Comparison of ENCODE assay signal across 7 mouse cellular contexts in genomic region chr8:70865350-70866000, GRCm38 (mm10). TPM values are rescaled to one million over a fixed set of nuclear protein-coding genes. Genes with fewer than 3 reads are reported as not detected.
DNase-seq lines count a peak whose midpoint lies in the region; ATAC-seq lines count a peak whose summit lies in the region.

No protein-coding gene starts in this region.

- peak overlapping the region; percentile 66 for H3K4me3 ChIP-seq in embryonic facial prominence, embryonic 10.5 days
- peak overlapping the region; percentile 57 for H3K4me3 ChIP-seq in limb, embryonic 10.5 days
- H3K4me3 ChIP-seq in midbrain, embryonic 13.5 days (replicated peaks) = peak overlapping the region; percentile 67

- no peaks in the 10 kb centered on the region for H3K9me3 ChIP-seq in embryonic facial prominence, embryonic 10.5 days
- H3K9me3 ChIP-seq in limb, embryonic 10.5 days (replicated peaks) = no peaks in the 10 kb centered on the region
- H3K9me3 ChIP-seq in midbrain, embryonic 13.5 days = no peaks in the 10 kb centered on the region

- peaks cover 77% of the 10 kb centered on the region for H3K4me1 ChIP-seq in embryonic facial prominence, embryonic 10.5 days
- peaks cover 75% of the 10 kb centered on the region for H3K4me1 ChIP-seq in limb, embryonic 10.5 days
- H3K4me1 ChIP-seq in midbrain, embryonic 13.5 days (replicated peaks) = peaks cover 75% of the 10 kb centered on the region

- DNase-seq in adrenal gland, postnatal 10 days = peak; percentile 99
- DNase-seq in embryonic facial prominence, embryonic 10.5 days (ENCODE audit: low spot score) = peak; percentile 100
- DNase-seq in kidney, adult 11 months = peak; percentile 99
- DNase-seq in limb, embryonic 10.5 days (ENCODE audit: low spot score) = peak; percentile 100
- peak; percentile 96 for DNase-seq in spleen, adult 12 weeks (ENCODE audit: low spot score)

- peaks cover 16% of the 10 kb centered on the region for H3K36me3 ChIP-seq in embryonic facial prominence, embryonic 10.5 days (replicated peaks)
- peaks cover 16% of the 10 kb centered on the region for H3K36me3 ChIP-seq in limb, embryonic 10.5 days
- H3K36me3 ChIP-seq in midbrain, embryonic 13.5 days = peaks cover 10% of the 10 kb centered on the region

- H3K27me3 ChIP-seq in embryonic facial prominence, embryonic 10.5 days (replicated peaks; ENCODE audit: low read depth, poor library complexity, severe bottlenecking) = peaks cover 39% of the 10 kb centered on the region
- H3K27me3 ChIP-seq in limb, embryonic 10.5 days (ENCODE audit: low read depth, poor library complexity, severe bottlenecking) = peaks cover 38% of the 10 kb centered on the region
- H3K27me3 ChIP-seq in midbrain, embryonic 13.5 days = no peaks in the 10 kb centered on the region

- peak; percentile 66 for ATAC-seq in granulocyte monocyte progenitor cell, adult 5-6 weeks (replicated peaks; ENCODE audit: poor library complexity, severe bottlenecking)
- peak; percentile 84 for ATAC-seq in midbrain, embryonic 13.5 days

- WGBS in embryonic facial prominence, embryonic 10.5 days = under 1% methylated on average over 46 of the region's 46 CpGs
- WGBS in limb, embryonic 10.5 days = under 1% methylated on average over 46 of the region's 46 CpGs
- WGBS in midbrain, embryonic 13.5 days = under 1% methylated on average over 46 of the region's 46 CpGs

- peak overlapping the region; percentile 93 for H3K9ac ChIP-seq in midbrain, embryonic 13.5 days (replicated peaks)

- H3K4me2 ChIP-seq in midbrain, embryonic 13.5 days (replicated peaks) = peak overlapping the region; percentile 95

- H3K27ac ChIP-seq in embryonic facial prominence, embryonic 10.5 days (replicated peaks) = peak overlapping the region; percentile 96
- H3K27ac ChIP-seq in limb, embryonic 10.5 days = peak overlapping the region; percentile 90
- peak overlapping the region; percentile 94 for H3K27ac ChIP-seq in midbrain, embryonic 13.5 days

RNA-seq across cellular contexts. Expression of gene Kcnn1, which starts 2.4 kb away (rescaled TPM):
- total RNA-seq in adrenal gland, postnatal 10 days (2021) = 1 to 10 TPM; 3.0 to 3.1 TPM
- polyA plus RNA-seq in embryonic facial prominence, embryonic 10.5 days (2016; fragmentation: Nextera tagmentation; extraction: Ambion mirVana) = 4.7 and 5.1 TPM in 2 replicates
- 0.30 and 0.49 TPM in 2 replicates for total RNA-seq in granulocyte monocyte progenitor cell, adult 5-6 weeks (2014; fragmentation: Nextera tagmentation)
- 0.90 and 3.5 TPM in 2 replicates for total RNA-seq in granulocyte monocyte progenitor cell, adult 5-6 weeks (2017)
- 2.8 and 4.0 TPM in 2 replicates for polyA plus RNA-seq in limb, embryonic 10.5 days (2016; fragmentation: Nextera tagmentation; extraction: Ambion mirVana)
- polyA plus RNA-seq in midbrain, embryonic 13.5 days (2015; fragmentation: Nextera tagmentation; extraction: Ambion mirVana) = 19.6 and 26.9 TPM in 2 replicates

RNA-seq across cellular contexts. Expression of gene Ccdc124, which starts 8.3 kb away (rescaled TPM):
- total RNA-seq in adrenal gland, postnatal 10 days (2021) = 10 to 100 TPM; 42.0 to 42.6 TPM
- polyA plus RNA-seq in embryonic facial prominence, embryonic 10.5 days (2016; fragmentation: Nextera tagmentation; extraction: Ambion mirVana) = 173 and 179 TPM in 2 replicates
- 19.4 and 22.3 TPM in 2 replicates for total RNA-seq in granulocyte monocyte progenitor cell, adult 5-6 weeks (2014; fragmentation: Nextera tagmentation)
- total RNA-seq in granulocyte monocyte progenitor cell, adult 5-6 weeks (2017) = 35.9 and 38.9 TPM in 2 replicates
- 174 and 187 TPM in 2 replicates for polyA plus RNA-seq in limb, embryonic 10.5 days (2016; fragmentation: Nextera tagmentation; extraction: Ambion mirVana)
- polyA plus RNA-seq in midbrain, embryonic 13.5 days (2015; fragmentation: Nextera tagmentation; extraction: Ambion mirVana) = 160 TPM in 2 replicates

RNA-seq across cellular contexts. Expression of gene Arrdc2, which starts 26.0 kb away (rescaled TPM):
- 10 to 100 TPM; 11.2 to 13.8 TPM for total RNA-seq in adrenal gland, postnatal 10 days (2021)
- polyA plus RNA-seq in embryonic facial prominence, embryonic 10.5 days (2016; fragmentation: Nextera tagmentation; extraction: Ambion mirVana) = 5.1 and 5.8 TPM in 2 replicates
- 5.0 and 16.1 TPM in 2 replicates for total RNA-seq in granulocyte monocyte progenitor cell, adult 5-6 weeks (2014; fragmentation: Nextera tagmentation)
- total RNA-seq in granulocyte monocyte progenitor cell, adult 5-6 weeks (2017) = 4.7 and 8.7 TPM in 2 replicates
- polyA plus RNA-seq in limb, embryonic 10.5 days (2016; fragmentation: Nextera tagmentation; extraction: Ambion mirVana) = 4.4 and 5.0 TPM in 2 replicates
- 7.7 and 10.5 TPM in 2 replicates for polyA plus RNA-seq in midbrain, embryonic 13.5 days (2015; fragmentation: Nextera tagmentation; extraction: Ambion mirVana)

RNA-seq across cellular contexts. Expression of gene Slc5a5, which starts 27.1 kb away (rescaled TPM):
- total RNA-seq in adrenal gland, postnatal 10 days (2021) = under 1 TPM; 0.27 to 0.42 TPM
- 0.30 and 0.40 TPM in 2 replicates for polyA plus RNA-seq in embryonic facial prominence, embryonic 10.5 days (2016; fragmentation: Nextera tagmentation; extraction: Ambion mirVana)
- total RNA-seq in granulocyte monocyte progenitor cell, adult 5-6 weeks (2014; fragmentation: Nextera tagmentation) = not detected in 2 replicates
- 0.15 TPM in 1 of 2 replicates, not detected in the other for total RNA-seq in granulocyte monocyte progenitor cell, adult 5-6 weeks (2017)
- polyA plus RNA-seq in limb, embryonic 10.5 days (2016; fragmentation: Nextera tagmentation; extraction: Ambion mirVana) = 0.16 and 0.23 TPM in 2 replicates
- polyA plus RNA-seq in midbrain, embryonic 13.5 days (2015; fragmentation: Nextera tagmentation; extraction: Ambion mirVana) = 0.67 and 0.73 TPM in 2 replicates

RNA-seq across cellular contexts. Expression of gene Rpl18a, which starts 31.7 kb away (rescaled TPM):
- 1,000 to 10,000 TPM; 1,717 to 1,755 TPM for total RNA-seq in adrenal gland, postnatal 10 days (2021)
- 3,888 and 3,901 TPM in 2 replicates for polyA plus RNA-seq in embryonic facial prominence, embryonic 10.5 days (2016; fragmentation: Nextera tagmentation; extraction: Ambion mirVana)
- total RNA-seq in granulocyte monocyte progenitor cell, adult 5-6 weeks (2014; fragmentation: Nextera tagmentation) = 5,658 and 6,549 TPM in 2 replicates
- total RNA-seq in granulocyte monocyte progenitor cell, adult 5-6 weeks (2017) = 2,742 and 3,425 TPM in 2 replicates
- polyA plus RNA-seq in limb, embryonic 10.5 days (2016; fragmentation: Nextera tagmentation; extraction: Ambion mirVana) = 3,636 and 3,729 TPM in 2 replicates
- polyA plus RNA-seq in midbrain, embryonic 13.5 days (2015; fragmentation: Nextera tagmentation; extraction: Ambion mirVana) = 2,682 and 2,717 TPM in 2 replicates

Comparison
In these comparisons a context has a peak if more than half of its experiments do, and no peak if none do; other contexts are left out.
1. Peak in every context shown above with its lines: DNase-seq, ATAC-seq, H3K4me3 ChIP-seq and H3K27ac ChIP-seq.